ENCODE assay signal across 9 mouse cellular contexts in the genomic region with DNA sequence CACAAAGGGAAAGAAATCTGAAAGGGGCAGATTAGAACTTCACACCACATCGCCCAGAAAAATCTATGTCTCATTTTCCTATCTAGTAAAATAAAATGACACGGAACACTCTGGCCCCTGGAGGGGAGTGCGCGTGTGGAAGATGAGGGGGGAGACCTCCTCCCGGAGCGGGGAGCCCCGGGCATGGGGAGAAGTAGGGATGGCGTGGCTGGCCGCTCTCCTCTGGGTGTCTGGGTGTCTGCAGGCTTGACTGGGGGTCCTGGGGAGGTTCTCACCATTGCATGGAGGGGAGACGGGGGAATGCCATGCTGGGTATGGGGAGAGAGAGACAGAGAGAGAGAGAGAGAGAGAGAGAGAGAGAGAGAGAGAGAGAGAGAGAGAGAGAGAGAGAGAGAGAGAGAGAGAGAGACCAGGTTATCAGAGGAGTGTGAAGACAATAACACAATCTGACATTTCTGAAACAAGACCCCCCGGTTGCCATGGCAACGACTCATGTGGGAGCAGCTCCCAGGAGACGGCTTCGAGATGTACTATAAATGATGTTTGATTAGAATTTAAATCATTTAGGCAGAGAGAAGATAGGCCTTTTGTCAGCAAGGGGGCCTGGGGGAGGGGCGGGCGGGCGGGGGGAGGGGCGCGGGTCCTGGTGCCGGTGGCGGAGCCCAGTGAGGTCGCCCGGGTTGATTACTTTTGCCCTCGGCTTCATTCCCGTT.
DNase-seq lines count a peak whose midpoint lies in the region; ATAC-seq and TF ChIP-seq lines count a peak whose summit lies in the region.
"Had no signal": no experiment of that assay in that cellular context is flagged by ENCODE, and none has a peak within 500 bp of the region (broad histone marks: within the 10 kb centered on the region; RNA-seq: fewer than 3 reads in every experiment).

No protein-coding gene starts in this region.

- H3K27me3 ChIP-seq in kidney, embryonic 16.5 days (ENCODE audit: insufficient read depth, low read length) = peaks cover 15% of the 10 kb centered on the region; the same call in 1 of the 2 replicates
- H3K27me3 ChIP-seq in forebrain, postnatal 0 days (ENCODE audit: insufficient read depth, low read length) = no peaks in the 10 kb centered on the region
- H3K27me3 ChIP-seq in midbrain, embryonic 12.5 days = peaks cover 84% of the 10 kb centered on the region

- 3% methylated on average over 24 of the region's 25 CpGs for WGBS in kidney, embryonic 16.5 days
- 2% methylated on average over 25 of the region's 25 CpGs for WGBS in forebrain, postnatal 0 days
- 6% methylated on average over 23 of the region's 25 CpGs for WGBS in midbrain, embryonic 12.5 days
- 10% methylated on average over 24 of the region's 25 CpGs for WGBS in lung, adult 2 months

- H3K4me3 ChIP-seq in kidney, embryonic 16.5 days (ENCODE audit: low read length) = 0 out of 2 replicates have a peak overlapping the region, but pooled peaks have one; percentile 8
- H3K4me3 ChIP-seq in forebrain, postnatal 0 days (ENCODE audit: low read depth, low read length) = no peak overlapping the region
- H3K4me3 ChIP-seq in midbrain, embryonic 12.5 days = peak overlapping the region; percentile 29
- no peak overlapping the region for H3K4me3 ChIP-seq in lung, adult 2 months (replicated peaks; ENCODE audit: extremely low read depth, low read depth, low read length)

- no peak for TF ChIP-seq CTCF in forebrain, postnatal 0 days (IDR thresholded peaks at IDR 0.05; ENCODE audit: low read depth)
- no peak for TF ChIP-seq CTCF in lung, adult 2 months (IDR thresholded peaks at IDR 0.05; ENCODE audit: insufficient read depth, low read length)

- ATAC-seq in kidney, embryonic 16.5 days (ENCODE audit: low FRiP score, low TSS enrichment) = no peak
- ATAC-seq in forebrain, postnatal 0 days = peak; percentile 86
- peak; percentile 55 for ATAC-seq in midbrain, embryonic 12.5 days (ENCODE audit: low FRiP score, low read depth)

- no peak overlapping the region for H3K9ac ChIP-seq in kidney, embryonic 16.5 days (replicated peaks; ENCODE audit: low read length)
- H3K9ac ChIP-seq in forebrain, postnatal 0 days = peak overlapping the region; percentile 47; the same call in 1 of the 2 replicates
- H3K9ac ChIP-seq in midbrain, embryonic 12.5 days (replicated peaks) = peak overlapping the region; percentile 56

- peaks cover 13% of the 10 kb centered on the region; the same call in 1 of the 2 replicates for H3K4me1 ChIP-seq in kidney, embryonic 16.5 days (ENCODE audit: insufficient read depth, low read length)
- H3K4me1 ChIP-seq in forebrain, postnatal 0 days (ENCODE audit: insufficient read depth) = peaks cover 27% of the 10 kb centered on the region
- H3K4me1 ChIP-seq in midbrain, embryonic 12.5 days = peaks cover 34% of the 10 kb centered on the region
- H3K4me1 ChIP-seq in lung, adult 2 months (ENCODE audit: control insufficient read depth, insufficient read depth, low read length) = no peaks in the 10 kb centered on the region

- no peaks in the 10 kb centered on the region for H3K9me3 ChIP-seq in kidney, embryonic 16.5 days (ENCODE audit: low read length)
- no peaks in the 10 kb centered on the region for H3K9me3 ChIP-seq in forebrain, postnatal 0 days (ENCODE audit: low read length)
- H3K9me3 ChIP-seq in midbrain, embryonic 12.5 days = no peaks in the 10 kb centered on the region

- no peaks in the 10 kb centered on the region for H3K36me3 ChIP-seq in kidney, embryonic 16.5 days (ENCODE audit: insufficient read depth, low read length)
- H3K36me3 ChIP-seq in forebrain, postnatal 0 days (ENCODE audit: insufficient read depth) = no peaks in the 10 kb centered on the region
- no peaks in the 10 kb centered on the region for H3K36me3 ChIP-seq in midbrain, embryonic 12.5 days

- peak overlapping the region; percentile 7; the same call in 1 of the 2 replicates for H3K4me2 ChIP-seq in kidney, embryonic 16.5 days (replicated peaks; ENCODE audit: low read depth, low read length)
- peak overlapping the region; percentile 47 for H3K4me2 ChIP-seq in forebrain, postnatal 0 days (ENCODE audit: low read depth)
- H3K4me2 ChIP-seq in midbrain, embryonic 12.5 days (replicated peaks) = peak overlapping the region; percentile 55

- no peak overlapping the region for H3K27ac ChIP-seq in kidney, embryonic 16.5 days (ENCODE audit: low read length)
- peak overlapping the region; percentile 91 for H3K27ac ChIP-seq in forebrain, postnatal 0 days (ENCODE audit: low read depth, low read length)
- peak overlapping the region; percentile 89 for H3K27ac ChIP-seq in midbrain, embryonic 12.5 days (replicated peaks)

- DNase-seq in kidney, adult 11 months = no peak
- peak; percentile 91 for DNase-seq in embryo, embryonic 11 days
- peak; percentile 94 for DNase-seq in forebrain, postnatal 0 days
- no peak for DNase-seq in B cell, adult 2 months
- no peak for DNase-seq in lung, adult 2 months
- no peak for DNase-seq in urinary bladder, adult 18-20 months (ENCODE audit: low spot score in 2 of 2)
- DNase-seq: lung, postnatal 14 days had no signal

- TF ChIP-seq POLR2A in lung, adult 2 months (IDR thresholded peaks at IDR 0.05; ENCODE audit: borderline replicate concordance, extremely low read depth, low read depth, low read length) = no peak

Comparison
In these comparisons a context has a peak if more than half of its experiments do, and no peak if none do; other contexts are left out.
1. H3K4me3 ChIP-seq: peak in kidney, embryonic 16.5 days (single experiment) and midbrain, embryonic 12.5 days (single experiment); none in forebrain, postnatal 0 days (single experiment) and lung, adult 2 months (single experiment).
2. DNase-seq: peak in embryo, embryonic 11 days (single experiment) and forebrain, postnatal 0 days (single experiment); none in kidney, adult 11 months (single experiment), B cell, adult 2 months (0 of 2), lung, adult 2 months (single experiment) and urinary bladder, adult 18-20 months (0 of 2).
3. Peak in every context shown above with its lines, with median percentiles within 50 percentile points of each other: H3K4me2 ChIP-seq.